Mouse (Mus musculus) adrenal gland, adult (tissue): ENCODE data around the gene Celsr1.
A peak's percentile ranks its signal among the peaks of the same experiment; 100 is the strongest.

ENCODE experiments used
- DNase-seq, 2 experiments: peaks; one replicate each; pipeline ENCODE4 v3.0.0; 2022 to 2023; ENCODE audit warnings: low spot score in 1 of 2; ENCODE audit not compliant: inconsistent age in 2 of 2

The Celsr1 gene

DNA sequence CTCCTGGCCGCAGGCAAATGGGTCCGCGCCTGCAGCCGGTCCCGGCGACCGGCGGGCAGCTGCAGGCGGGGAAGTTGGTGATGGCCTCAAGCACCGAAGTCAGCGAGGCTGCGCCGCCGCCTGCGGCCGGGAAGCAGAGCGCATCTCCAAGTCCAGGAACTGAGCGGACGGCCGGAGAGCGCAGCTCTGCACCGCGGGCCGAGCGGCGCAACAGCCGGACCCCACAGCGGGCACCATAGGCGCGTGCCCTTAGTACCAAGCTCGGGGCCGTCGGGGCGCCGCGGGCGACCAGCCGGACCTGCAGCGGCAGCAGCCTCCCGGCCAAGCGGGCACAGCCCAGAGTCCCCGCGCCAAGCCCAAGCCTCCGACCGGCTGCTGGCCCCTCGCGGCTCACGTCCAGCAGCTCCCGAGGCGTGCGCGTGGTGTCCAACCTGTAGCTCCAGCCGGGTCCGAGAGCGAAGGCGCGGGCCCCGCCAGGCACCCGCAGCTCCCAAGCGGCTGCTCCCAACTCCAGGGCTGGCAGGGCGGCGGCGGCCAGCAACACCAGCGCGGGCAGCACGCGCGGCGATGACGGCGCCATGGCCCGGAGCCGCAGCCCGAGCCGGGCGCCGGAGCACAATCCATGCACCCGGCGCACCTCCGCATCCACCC lies at the start of gene Celsr1:
Celsr1 (minus strand) TSS at position 587 of the 651 bp plus-strand sequence.
- peak in 1 of 2 experiments; percentile 74 for DNase-seq

DNA sequence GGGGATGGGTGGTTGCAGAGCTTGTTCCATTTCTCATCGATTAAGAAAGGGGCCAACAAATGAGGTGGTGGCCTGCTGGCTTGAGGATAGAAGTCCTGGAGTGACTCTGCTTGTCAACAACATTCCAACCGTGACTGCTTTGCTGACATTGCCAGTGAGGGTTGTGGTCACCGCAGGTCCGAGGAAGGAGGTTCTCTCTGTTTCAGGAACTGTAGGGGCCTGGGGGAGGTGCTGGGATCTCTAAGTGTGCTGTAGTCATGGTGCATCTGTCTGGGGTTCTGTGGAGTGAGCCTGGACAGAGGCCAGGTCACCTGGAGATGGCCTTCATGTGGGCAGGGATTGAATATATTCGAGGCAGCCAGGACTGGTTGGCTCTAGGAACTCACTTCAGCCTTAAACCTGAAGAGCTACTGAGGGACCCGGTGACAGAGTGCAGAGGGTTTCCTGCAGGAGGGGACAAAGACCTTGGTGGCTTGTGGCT lies 49.7 kb upstream of the Celsr1 start:
- no peak for DNase-seq

DNA sequence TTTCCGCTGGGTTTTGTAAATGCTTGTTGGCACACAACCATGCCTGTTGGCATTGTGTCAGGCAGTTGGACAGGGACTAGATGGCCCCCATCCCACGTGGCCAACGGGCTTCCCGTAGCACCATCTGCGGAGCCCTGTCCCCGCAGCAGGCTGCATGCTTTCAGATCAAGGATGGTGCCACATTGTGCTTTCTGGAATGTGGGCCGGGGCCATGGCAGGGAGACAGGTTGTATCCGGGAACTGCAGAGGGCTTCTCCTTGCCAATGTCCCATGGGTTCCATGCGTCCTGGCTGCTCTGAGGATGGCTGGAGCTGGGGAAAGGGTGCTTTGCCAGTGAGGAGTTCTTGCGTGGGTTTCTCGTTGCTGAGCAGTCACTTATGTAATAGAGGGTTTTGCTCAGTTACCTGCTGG lies 49.0 kb upstream of the Celsr1 start:
- no peak for DNase-seq

DNA sequence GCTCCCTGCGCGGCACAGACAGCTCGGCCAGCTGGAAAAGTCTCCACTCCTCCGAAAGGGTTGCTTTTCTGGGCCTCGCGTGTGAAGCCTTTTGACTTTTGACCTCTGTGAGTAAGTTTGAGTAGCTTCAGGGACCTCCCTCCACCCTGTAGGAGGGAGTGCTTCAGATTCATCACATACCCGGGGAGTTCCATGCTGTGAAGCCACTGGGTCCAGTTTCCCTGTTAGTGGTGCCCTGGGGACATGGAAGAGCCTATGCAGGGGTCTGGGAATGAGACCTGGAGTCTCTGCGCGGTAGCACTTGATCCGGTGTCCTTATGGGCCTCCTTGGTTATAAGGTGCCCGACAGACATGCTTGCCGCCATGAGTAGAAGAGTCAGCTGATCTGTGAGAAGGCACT lies 48.1 kb upstream of the Celsr1 start:
- DNase-seq = no peak

DNA sequence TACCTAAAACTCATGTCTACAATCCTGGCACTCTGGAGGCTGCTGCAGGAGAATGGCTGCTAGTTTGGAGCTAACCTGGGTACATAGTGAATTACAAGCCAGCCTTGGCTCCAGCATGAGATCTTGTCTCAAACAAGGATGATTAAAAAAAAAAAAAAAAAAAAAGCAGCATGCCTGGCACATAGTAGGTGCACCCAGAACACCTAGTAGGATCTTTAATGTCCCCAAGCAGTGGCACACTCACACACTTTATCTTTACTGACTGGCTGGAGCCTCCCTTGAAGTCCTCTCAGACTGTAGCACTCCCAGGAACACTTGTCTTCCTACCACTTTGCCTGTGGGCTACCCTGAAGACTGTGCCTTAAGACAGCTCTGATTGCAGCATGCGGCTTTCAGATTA lies 46.8 kb upstream of the Celsr1 start:
- no peak for DNase-seq

DNA sequence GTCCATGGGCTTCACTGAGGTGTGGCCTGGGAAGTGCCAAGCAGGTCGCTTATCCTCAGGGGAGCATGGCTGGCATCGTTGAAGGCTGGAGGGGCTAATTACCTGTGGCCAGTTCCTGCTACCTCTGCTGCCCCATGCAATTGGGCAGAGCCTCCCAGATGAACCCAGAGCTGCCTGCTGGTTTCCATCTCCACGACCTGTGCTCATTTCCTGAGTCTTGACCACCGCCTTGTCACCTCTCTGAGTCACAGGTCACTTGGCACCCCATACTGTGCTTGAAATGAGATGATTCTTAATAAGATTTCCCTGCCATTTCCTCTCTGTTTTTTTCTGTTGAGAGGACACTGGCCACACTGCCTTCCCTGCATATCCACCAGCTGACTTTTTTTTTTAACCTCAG lies 46.3 kb upstream of the Celsr1 start:
- DNase-seq = peak; percentile 48 to 77

DNA sequence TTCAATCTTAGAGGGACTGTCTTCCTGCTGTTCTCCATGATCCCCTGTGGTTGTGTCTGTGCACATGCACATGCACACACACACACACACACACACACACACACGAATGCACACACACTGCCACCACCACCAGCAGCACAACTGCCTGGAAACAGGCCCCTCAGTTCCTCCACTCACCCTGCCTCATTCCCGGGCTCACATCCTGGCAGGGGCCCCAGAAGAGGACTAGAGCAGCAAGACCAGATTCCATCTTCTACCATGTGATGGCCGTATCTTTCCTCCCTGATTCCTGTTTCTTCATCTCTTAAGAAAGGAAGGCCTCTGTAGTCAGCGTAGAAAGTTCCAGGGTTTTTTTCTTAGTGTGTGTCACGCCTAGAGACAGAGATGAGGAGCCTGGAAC lies 45.9 kb upstream of the Celsr1 start:
- DNase-seq = no peak

DNA sequence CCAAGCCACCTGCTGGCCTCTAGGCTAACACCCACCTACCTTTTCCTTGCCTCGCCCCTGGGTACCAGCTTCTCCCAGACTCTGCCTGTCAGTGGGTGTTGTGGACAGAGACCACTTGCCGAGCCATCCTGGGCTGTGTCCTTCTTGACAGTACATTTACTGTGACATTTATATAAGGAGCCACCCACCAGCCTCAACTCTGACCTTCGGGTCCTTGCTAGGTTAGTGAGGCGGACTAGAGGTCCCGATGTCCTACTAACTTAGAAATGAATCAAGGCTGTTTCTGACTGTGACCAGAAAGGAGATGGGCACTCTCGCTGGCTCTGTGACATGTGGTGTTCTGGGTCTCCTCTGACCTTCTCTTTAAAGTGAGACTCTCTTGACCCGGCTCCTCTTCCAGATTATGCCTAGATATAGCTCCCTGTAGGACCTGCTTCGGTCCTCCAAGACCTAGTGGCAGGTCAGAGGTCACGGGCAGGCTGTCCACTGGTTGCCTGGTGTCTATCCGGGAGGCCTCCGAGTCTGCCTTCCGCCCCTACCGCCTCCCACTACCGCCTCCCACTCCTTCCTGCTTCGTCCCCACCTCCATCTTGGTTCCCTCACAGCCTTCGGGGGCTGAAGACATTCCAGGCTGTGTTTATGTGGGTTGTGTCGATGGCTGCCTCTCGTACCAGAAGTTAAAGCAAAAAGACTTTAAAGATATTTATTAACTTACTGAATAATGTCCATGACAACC lies 45.1 kb upstream of the Celsr1 start:
- peak in 1 of 2 experiments; percentile 63 for DNase-seq

DNA sequence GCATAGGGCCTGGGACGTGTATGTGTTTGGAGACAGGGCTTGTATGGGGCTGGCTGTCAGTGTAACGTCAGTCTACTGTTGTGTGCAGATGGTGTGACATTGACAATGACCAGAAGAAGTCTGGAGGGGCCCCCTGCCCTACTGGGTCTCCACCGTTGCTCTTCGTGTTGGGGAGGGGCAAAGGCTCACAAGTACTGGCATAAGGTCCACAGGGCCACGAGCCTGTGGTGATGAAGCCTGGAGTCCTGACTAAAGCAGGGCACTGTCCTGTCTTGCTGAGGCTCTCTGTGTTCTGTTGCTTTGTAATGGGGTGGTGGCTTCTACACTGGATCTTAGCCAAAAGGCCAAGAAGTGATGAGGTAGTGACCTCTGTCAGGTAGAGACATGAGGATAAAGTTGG lies 44.4 kb upstream of the Celsr1 start:
- DNase-seq = no peak

DNA sequence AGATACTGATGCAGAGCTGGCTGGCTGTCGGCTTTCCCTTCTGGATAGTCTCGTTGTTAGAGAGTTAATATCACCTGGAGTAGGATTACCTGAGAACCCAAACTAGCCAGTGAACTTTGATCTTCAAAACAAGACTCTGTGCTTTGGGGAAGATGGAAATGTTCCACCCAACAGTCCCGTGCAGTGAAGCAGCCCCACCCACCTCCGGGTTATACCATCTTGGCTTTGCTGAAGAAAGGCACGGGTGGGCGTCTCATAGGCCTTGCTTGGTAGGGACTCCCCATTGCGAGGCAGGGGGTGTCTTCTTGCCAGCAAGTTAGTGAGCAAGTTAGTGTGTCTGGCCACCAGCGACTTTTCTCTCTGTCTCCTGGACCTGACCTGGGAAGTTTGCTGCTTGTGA lies 42.8 kb upstream of the Celsr1 start:
- no peak for DNase-seq

DNA sequence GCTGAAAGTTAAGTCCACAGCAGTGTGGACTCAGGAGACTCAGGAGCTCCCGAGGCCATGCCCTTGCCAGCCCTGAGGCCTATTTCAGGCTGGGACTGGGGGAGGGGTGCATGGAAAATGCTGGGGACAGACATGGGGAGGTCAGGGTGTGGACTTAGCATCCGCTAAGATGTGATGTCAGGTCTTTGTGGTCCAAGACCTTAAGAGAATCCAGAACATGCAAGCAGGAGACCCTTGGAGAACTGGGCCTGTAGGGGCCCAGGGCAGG lies 42.4 kb upstream of the Celsr1 start:
- DNase-seq = no peak

DNA sequence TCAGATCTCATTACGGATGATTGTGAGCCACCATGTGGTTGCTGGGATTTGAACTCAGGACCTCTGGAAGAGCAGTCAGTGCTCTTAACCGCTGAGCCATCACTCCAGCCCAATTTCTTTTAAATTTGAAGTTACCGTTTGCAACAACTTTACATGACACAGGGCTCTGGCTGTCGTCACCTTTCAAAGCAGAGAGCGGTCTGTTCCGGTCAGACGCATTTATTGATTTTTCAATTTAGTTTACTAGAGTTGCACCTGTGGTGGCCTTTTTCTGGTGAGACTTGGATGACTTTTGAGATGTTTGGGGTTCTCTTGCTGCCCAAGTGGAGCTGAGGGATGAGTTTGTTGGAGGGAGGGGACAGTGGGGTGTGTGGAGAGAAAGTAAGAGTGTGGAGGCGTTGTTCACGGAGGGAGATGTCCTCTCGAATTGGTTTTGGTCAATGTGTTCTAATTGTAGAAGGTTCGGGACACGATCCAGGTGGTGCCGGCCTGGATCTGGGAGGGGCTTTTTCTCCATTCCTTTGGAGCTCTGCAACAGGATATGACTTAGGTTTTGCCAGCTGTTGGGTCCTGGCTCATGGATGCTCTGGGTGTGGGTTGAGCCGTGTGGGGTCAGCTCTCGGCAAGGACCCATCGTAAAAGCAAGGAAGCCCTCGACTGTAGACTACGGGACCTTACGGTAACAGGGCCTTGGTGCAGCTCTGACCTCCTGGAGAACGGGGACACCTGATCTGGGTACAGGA lies 41.9 kb upstream of the Celsr1 start:
- no peak for DNase-seq

DNA sequence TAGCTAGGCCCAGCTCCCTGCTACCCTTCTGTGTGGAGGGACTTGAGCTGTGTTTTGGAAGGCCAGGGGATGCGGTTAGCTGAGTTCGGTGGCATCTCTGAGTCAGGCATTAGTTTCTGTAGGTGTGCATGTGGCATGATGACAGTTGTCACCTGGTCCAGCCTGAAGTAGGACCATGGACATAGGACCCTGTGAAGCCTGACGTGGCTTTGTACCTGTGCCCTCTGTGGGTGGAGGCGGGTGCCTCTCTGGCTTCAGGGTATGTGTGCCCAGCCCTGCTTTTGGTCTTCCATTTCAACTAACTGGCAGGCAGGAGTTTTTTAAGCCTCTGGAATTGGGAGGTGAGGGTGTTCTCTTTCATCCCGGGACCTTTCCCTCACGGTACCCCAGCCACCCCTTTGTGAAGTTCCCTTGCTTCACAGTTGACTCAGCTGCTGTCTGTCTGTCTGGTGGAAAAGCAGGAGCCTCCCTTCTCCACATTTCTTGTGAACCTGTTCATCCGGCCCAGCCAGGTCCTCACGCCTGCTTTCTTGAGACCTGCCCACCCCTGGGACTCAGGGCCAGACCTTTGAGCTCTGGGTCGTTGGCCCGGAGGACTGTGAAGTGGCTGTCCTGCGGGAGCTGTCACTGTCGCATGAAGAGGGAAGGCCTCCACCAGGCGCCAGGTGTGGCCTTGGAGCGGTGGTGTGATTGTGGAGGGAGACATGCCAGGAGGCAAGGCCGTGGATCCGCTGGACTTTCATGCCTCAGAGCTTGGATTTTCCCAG lies 40.8 kb upstream of the Celsr1 start:
- DNase-seq = peak in 1 of 2 experiments; percentile 73

DNA sequence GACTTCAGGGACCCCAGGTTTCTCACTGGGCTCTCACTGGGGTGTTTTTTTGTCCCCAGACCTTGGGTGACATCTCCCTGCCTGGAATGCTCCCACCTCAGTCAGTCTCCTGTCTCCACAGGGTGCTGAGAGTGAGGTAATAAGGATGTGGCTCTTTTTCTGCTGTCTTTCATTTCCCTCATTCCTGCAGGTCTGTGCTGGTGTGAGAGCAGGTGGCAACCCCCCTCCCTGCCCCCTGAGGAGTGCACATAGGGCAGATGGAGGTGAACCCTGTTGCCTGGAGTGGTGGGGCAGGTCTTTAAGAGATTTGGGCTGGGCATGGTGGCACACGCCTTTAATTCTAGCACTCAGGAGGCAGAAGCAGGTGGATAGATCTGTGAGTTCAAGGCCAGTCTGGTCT lies 37.6 kb upstream of the Celsr1 start:
- DNase-seq = no peak

DNA sequence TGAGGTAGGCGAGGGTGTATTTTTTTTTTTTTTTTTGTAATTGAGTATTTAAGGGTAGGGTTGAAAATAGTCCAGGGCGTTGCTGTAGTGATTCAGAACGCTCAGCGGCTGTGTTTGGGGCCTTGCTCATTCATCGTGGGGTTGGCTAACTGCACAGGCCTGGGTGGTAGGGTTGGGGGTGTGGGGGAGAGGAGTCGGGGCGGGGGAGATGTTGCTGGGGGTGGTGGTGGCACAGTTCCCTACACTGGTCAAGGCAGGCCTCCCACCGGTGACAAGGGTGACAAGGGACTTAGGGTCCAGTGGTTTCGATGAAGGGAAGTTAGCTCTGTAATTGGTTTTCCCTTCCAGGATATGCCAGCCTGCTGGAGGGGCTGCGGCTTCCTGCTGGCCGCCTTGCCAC lies 36.8 kb upstream of the Celsr1 start:
- DNase-seq = no peak

DNA sequence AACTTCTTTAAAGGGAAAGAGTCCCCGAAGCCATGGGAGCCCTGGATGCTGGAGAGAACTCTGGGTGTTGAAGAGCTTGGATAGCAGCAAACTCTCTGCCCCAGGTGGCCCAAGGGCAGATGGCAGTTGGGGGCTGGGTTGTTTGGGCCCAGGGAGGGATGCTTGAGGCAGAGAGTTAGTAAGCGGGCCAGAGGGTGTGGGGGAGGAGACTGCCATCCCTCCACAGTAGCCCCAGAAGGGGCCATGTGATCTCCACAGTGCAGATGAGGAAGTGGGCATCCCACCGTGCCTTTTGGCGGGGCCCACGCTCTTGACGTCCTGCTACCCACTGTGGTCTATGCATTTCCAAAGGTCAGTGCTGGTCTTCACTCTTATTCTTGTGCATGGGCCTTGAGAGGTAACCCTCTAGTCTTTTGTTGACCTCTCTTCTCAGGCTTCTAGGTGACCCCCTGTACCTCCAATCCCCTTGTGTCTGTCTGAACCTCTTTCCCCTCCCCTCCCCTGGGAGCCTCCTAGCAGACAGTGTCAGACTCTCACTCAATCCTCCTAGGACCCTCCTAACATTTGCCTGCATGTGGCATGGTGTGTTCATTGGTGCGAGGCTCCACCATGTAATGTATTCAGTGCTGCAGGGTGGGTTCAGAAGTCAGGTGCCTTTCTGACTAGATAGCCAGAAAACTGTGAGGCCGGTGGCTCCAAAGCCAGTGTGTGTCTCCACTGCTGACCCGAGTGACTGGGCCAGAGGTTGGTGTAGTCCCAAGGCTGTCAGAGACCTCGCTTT lies 35.6 kb upstream of the Celsr1 start:
- DNase-seq = no peak

DNA sequence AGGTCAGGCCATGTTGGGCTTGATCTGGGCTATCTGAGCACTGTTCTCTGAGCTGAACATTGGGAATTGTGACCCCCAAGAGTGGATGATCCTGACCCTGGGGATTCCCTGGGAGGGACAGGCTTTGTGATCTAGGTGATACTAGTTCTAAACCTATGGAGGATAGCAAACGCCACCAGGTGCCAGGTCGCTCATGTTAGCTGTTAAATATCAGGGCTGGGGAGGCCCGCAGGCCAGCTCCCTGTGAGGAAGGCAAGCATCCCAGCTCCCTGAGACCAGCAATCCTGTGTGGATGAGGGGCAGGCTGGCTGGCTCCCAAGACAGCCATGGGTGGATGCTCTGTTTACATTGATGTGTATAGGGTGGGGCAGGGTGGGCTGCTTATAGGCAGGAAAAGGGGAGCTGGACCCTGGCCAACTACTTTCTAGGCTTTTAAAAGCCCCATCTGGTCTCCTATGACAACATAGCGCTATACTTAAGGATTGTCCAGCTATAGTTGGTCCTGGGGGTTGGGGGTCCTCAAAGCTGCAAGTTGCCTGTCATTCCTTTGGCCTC lies 34.4 kb upstream of the Celsr1 start:
- no peak for DNase-seq

DNA sequence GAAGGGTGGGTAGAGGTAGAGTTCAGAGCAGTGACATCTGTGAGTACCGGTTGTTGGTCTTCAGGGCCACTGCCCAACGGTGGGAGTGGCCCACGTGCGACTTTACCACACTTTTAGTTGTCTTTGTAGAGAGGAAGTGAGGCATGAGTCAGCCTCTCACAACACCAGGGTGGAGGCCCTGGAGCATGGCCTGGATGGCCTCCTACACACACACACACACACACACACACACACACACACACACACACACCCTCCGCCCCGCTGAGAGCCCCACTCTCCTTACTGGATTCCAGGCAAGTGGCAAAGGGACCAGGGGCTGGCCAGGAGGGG lies 34.0 kb upstream of the Celsr1 start:
- peak in 1 of 2 experiments; percentile 52 for DNase-seq

DNA sequence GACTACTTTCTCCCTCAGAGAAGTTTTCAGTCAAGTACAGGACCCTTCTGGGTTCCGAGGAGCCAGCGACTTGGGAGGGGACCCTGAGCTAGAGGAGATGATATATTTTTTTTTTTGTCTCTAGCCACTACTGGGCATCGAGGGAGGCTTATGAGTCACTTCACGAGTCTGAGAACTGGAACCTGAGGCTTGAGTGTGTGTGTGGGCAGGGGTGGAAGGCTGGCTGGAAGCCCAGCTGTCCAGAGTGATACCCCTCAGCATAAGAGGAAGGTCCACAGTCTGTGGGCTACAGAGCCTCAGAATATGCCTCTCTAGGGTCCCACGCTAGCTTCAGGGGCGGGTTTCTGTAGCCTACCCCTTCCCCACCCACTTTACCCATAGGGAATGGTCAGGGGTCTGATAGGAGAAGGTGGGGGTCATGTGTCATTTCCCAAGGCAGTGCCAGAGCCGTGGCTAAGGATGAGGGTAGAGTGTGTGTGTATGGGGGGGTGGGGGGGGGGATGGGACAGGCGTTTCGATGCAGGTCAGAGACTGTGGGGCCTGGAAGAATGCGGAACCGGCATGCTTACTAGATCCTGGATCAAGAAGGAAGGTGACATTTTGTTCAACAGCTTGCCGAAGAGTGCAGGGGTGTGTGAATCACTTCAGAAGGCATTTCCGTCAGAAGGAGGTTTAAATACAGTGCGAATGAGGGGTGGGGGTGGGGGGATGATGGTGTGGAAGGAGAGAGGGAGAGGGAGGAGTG lies 33.4 kb upstream of the Celsr1 start:
- DNase-seq = no peak

DNA sequence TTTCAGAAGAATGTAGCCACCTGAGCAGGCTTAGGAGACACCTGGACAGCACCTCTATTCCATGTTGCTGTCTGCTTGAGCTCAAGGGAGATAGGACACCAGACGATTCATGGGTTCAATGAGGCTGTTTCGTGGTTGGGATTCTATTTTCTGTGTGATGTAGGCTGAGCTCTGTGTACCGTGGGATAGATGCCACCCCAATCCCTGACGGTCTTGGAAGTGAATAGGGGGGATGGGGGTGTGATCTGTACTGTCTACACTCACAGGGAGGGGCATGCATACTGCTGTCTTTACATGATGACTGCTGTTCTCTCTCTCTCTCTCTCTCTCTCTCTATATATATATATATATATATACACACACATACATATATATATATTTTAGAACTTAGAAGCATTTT lies 31.8 kb upstream of the Celsr1 start:
- DNase-seq = no peak
